Mouse (Mus musculus): ENCODE results near the gene Pde7b. TPM values are rescaled to one million over a fixed set of nuclear protein-coding genes. Genes with fewer than 3 reads are reported as not detected.

The Pde7b gene
- total RNA-seq, 2 experiments from 2014 or later: 38.2 to 46.4 TPM

GRCm38 (mm10) chr10:20723962-20724361 lies 916 bp downstream of the Pde7b start:
- intact Hi-C loops (cut with DNase I; ENCODE audit: low total_unique reads): no loop called here
- no peak for DNase-seq

- DNase-seq: no peak
- intact Hi-C loops (cut with DNase I; ENCODE audit: low total_unique reads): no loop called here
These were observed 1.4 kb downstream of the Pde7b start for GRCm38 (mm10) chr10:20723521-20723915.

- no peak for DNase-seq
- intact Hi-C loops (cut with DNase I; ENCODE audit: low total_unique reads): no loop called here
These were observed 2.0 kb downstream of the Pde7b start for GRCm38 (mm10) chr10:20722651-20723520.

GRCm38 (mm10) chr10:20719201-20719600 lies 5.7 kb downstream of the Pde7b start:
- intact Hi-C loops (cut with DNase I; ENCODE audit: low total_unique reads): no loop called here
- no peak for DNase-seq

- DNase-seq: no peak
- intact Hi-C loops (cut with DNase I; ENCODE audit: low total_unique reads): no loop called here
These were observed 24.2 kb downstream of the Pde7b start for GRCm38 (mm10) chr10:20700633-20701032.

GRCm38 (mm10) chr10:20699874-20700273 lies 25.0 kb downstream of the Pde7b start:
- intact Hi-C loops (cut with DNase I; ENCODE audit: low total_unique reads): no loop called here
- no peak for DNase-seq

GRCm38 (mm10) chr10:20695637-20696036 lies 29.2 kb downstream of the Pde7b start:
- intact Hi-C loops (cut with DNase I; ENCODE audit: low total_unique reads): no loop called here
- DNase-seq: no peak

- intact Hi-C loops (cut with DNase I; ENCODE audit: low total_unique reads): no loop called here
- no peak for DNase-seq
These were observed 34.9 kb downstream of the Pde7b start for GRCm38 (mm10) chr10:20690002-20690401.

GRCm38 (mm10) chr10:20684151-20684550 lies 40.7 kb downstream of the Pde7b start:
- DNase-seq: no peak
- intact Hi-C loops (cut with DNase I; ENCODE audit: low total_unique reads): no loop called here

- intact Hi-C loops (cut with DNase I; ENCODE audit: low total_unique reads): no loop called here
- no peak for DNase-seq
These were observed 43.9 kb downstream of the Pde7b start for GRCm38 (mm10) chr10:20680986-20681385.

- intact Hi-C loops (cut with DNase I; ENCODE audit: low total_unique reads): no loop called here
- peak; percentile 32 for DNase-seq
These were observed 49.6 kb downstream of the Pde7b start for GRCm38 (mm10) chr10:20675321-20675720.

GRCm38 (mm10) chr10:20673798-20674197 lies 51.1 kb downstream of the Pde7b start:
- peak; percentile 41 for DNase-seq
- intact Hi-C loops (cut with DNase I; ENCODE audit: low total_unique reads): no loop called here

GRCm38 (mm10) chr10:20672591-20672990 lies 52.3 kb downstream of the Pde7b start:
- intact Hi-C loops (cut with DNase I; ENCODE audit: low total_unique reads): no loop called here
- DNase-seq: no peak

- no peak for DNase-seq
- intact Hi-C loops (cut with DNase I; ENCODE audit: low total_unique reads): no loop called here
These were observed 53.3 kb downstream of the Pde7b start for GRCm38 (mm10) chr10:20671621-20672020.

GRCm38 (mm10) chr10:20670541-20670940 lies 54.3 kb downstream of the Pde7b start:
- no peak for DNase-seq
- intact Hi-C loops (cut with DNase I; ENCODE audit: low total_unique reads): no loop called here

- DNase-seq: no peak
- intact Hi-C loops (cut with DNase I; ENCODE audit: low total_unique reads): no loop called here
These were observed 55.4 kb downstream of the Pde7b start for GRCm38 (mm10) chr10:20669467-20669866.

GRCm38 (mm10) chr10:20668577-20668976 lies 56.3 kb downstream of the Pde7b start:
- no peak for DNase-seq
- intact Hi-C loops (cut with DNase I; ENCODE audit: low total_unique reads): no loop called here

GRCm38 (mm10) chr10:20666655-20667054 lies 58.2 kb downstream of the Pde7b start:
- intact Hi-C loops (cut with DNase I; ENCODE audit: low total_unique reads): no loop called here
- no peak for DNase-seq

- intact Hi-C loops (cut with DNase I; ENCODE audit: low total_unique reads): no loop called here
- no peak for DNase-seq
These were observed 61.9 kb downstream of the Pde7b start for GRCm38 (mm10) chr10:20662951-20663350.

- intact Hi-C loops (cut with DNase I; ENCODE audit: low total_unique reads): no loop called here
- no peak for DNase-seq
These were observed 63.2 kb downstream of the Pde7b start for GRCm38 (mm10) chr10:20661684-20662083.

- intact Hi-C loops (cut with DNase I; ENCODE audit: low total_unique reads): no loop called here
- no peak for DNase-seq
These were observed 65.2 kb downstream of the Pde7b start for GRCm38 (mm10) chr10:20659718-20660117.
